Mouse (Mus musculus) ES-Bruce4 (cell line): ENCODE measurements at regions not wholly inside any gene's neighbourhood (a gene's known extent, or its start where the extent isn't known, plus 50 kb on each side); places are given as distances from the start of the nearest gene placed in this dataset.

ENCODE experiments used
- CTCF ChIP-seq: IDR thresholded peaks from one replicate; pipeline ENCODE4 v1.8.1; 2011; ENCODE audit warnings: low read depth, low read length
- EP300 ChIP-seq: IDR thresholded peaks from 2 replicates; pipeline ENCODE4 v1.6.1; 2011; ENCODE audit warnings: low read depth, low read length; ENCODE audit not compliant: insufficient read depth
- POLR2A ChIP-seq: IDR thresholded peaks from one replicate; pipeline ENCODE4 v1.8.1; 2011; ENCODE audit warnings: low read length; ENCODE audit not compliant: insufficient read depth

GRCm38 (mm10) chr3:61073806-61074205 is 71.2 kb downstream of the P2ry1 start:
- TF ChIP-seq CTCF (no peak), POLR2A (no peak), EP300 (no peak)
